Mouse (Mus musculus) heart, adult 2 months (tissue): ENCODE results near the gene Gtf3c1. TPM values are rescaled to one million over a fixed set of nuclear protein-coding genes. Genes with fewer than 3 reads are reported as not detected.

Experiments used
- DNase-seq, 2 experiments: peaks; one replicate each; pipeline ENCODE4 v3.0.0; 2021
- H3K27ac ChIP-seq: fragments of 200-600 bp; 2 replicates; pipeline ENCODE4 v1.8.1; 2022
- H3K27me3 ChIP-seq: fragments of 200-500 bp; 2 replicates; pipeline ENCODE4 v1.6.1; 2012; ENCODE audit warnings: mild to moderate bottlenecking, low read length, inconsistent platforms, mixed read lengths; ENCODE audit not compliant: control insufficient read depth, insufficient read depth
- H3K36me3 ChIP-seq: fragments of 200-500 bp; 2 replicates; pipeline ENCODE4 v1.6.1; 2012; ENCODE audit warnings: low read length, inconsistent platforms; ENCODE audit not compliant: control insufficient read depth, insufficient read depth
- H3K4me1 ChIP-seq: fragments of 200-500 bp; 2 replicates; pipeline ENCODE4 v1.6.1; 2011; ENCODE audit warnings: low read length; ENCODE audit not compliant: control insufficient read depth, insufficient read depth
- H3K4me3 ChIP-seq: fragments of 200-600 bp; 2 replicates; pipeline ENCODE4 v1.8.1; 2022
- H3K79me2 ChIP-seq: fragments of 200-500 bp; replicated peaks from 2 replicates; pipeline ENCODE4 v1.6.1; 2012; ENCODE audit warnings: mild to moderate bottlenecking, inconsistent platforms, low read length, moderate library complexity, mixed read lengths; ENCODE audit not compliant: control insufficient read depth, insufficient read depth
- H3K9ac ChIP-seq: fragments of 200-500 bp; 2 replicates; pipeline ENCODE4 v1.6.1; 2012; ENCODE audit warnings: low read depth, mild to moderate bottlenecking, control low read depth, inconsistent platforms, low read length, mixed read lengths
- CTCF ChIP-seq: fragments of 200-600 bp; IDR thresholded peaks from 2 replicates; pipeline ENCODE4 v1.8.1; 2022; ENCODE audit warnings: antibody characterized with exemption, mild to moderate bottlenecking, moderate library complexity
- EP300 ChIP-seq: fragments of 200-500 bp; IDR thresholded peaks from 2 replicates; pipeline ENCODE4 v1.6.1; 2011; ENCODE audit warnings: low read depth, low read length, control low read depth; ENCODE audit not compliant: insufficient read depth
- POLR2A ChIP-seq: fragments of 200-500 bp; IDR thresholded peaks from 2 replicates; pipeline ENCODE4 v1.6.1; 2011; ENCODE audit warnings: mild to moderate bottlenecking, low read depth, low read length, control low read depth; ENCODE audit not compliant: insufficient read depth
- WGBS: fragments of 180-500 bp; shearing (Covaris S2); methylation state at CpG from one replicate; pipeline ENCODE4 v1.1.7; 2018; 5-methylcytosine and 5-hydroxymethylcytosine counted together
- intact Hi-C: fragments of 180-260 bp; cut with DNase I; formaldehyde crosslinking; loops from one replicate; pipeline ENCODE4 v1.15.1; 2025
- polyA plus RNA-seq: library from polyadenylated mRNA; depleted of rRNA; stranded (reverse); fragments of >200 nt; gene quantifications from 2 replicates; pipeline ENCODE4 v1.2.3, GENCODE M21; 2012
- total RNA-seq, 2 experiments: library from RNA; stranded (reverse); gene quantifications; 2 replicates each; pipeline ENCODE4 v1.2.3; 2021

Gene Gtf3c1
- total and polyA plus RNA-seq, 3 experiments = 30.2 to 47.9 (median 46.3) TPM

DNA sequence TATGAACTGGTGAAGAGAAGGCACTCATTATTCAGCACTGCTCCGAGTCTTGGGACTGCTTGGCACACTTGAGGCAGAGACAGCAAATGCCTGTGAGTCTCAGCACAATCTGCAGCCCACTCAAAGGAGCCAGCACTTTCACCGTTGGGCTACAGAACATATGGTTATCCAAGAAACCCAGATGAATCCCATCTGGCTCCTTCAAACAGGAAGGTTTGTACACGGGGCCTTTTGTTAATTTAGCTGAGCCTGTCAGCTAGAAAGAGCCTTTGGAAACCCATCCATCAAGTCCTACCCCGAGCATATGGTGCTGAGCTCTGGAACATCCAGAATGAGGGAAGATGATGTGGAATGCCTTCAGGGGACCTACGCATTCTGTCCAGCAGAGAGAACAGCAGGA, 13.5 kb downstream of the Gtf3c1 start:
- H3K36me3 ChIP-seq = peaks cover 8% of the 10 kb centered on the region
- no peak overlapping the region for H3K4me3 ChIP-seq
- H3K4me1 ChIP-seq = no peaks in the 10 kb centered on the region
- no peaks in the 10 kb centered on the region for H3K27me3 ChIP-seq
- no peak for TF ChIP-seq EP300
- no peak for TF ChIP-seq POLR2A
- no peak for TF ChIP-seq CTCF
- H3K27ac ChIP-seq = no peak overlapping the region
- intact Hi-C loops = no loop called here
- H3K79me2 ChIP-seq = no peaks in the 10 kb centered on the region
- DNase-seq = no peak
- WGBS = 84% methylated on average over 5 of the region's 5 CpGs
- H3K9ac ChIP-seq = no peak overlapping the region

DNA sequence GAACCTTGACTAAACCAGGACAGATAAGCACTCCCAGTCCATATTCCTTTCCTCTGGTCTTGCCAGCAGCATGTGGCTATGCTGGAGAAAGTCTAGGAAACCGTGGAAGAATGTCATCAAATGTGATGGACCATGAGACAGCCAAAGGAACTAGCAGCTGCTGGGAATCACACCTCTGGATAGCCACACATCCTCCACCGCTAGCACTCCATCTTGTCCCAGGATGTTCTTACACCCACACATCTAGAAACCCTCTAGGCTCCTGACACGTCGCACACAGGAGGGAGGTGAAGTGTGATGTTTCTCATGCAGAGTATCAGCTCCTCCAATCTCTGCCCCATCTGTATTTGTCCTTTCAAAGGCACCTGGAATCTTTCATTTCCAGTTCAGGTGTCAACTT, 17.1 kb downstream of the Gtf3c1 start:
- intact Hi-C loops = no loop called here
- Histone ChIP-seq H3K27ac (no peak overlapping the region), H3K36me3 (no peaks in the 10 kb centered on the region; the same call in 1 of the 2 replicates), H3K4me1 (no peaks in the 10 kb centered on the region), H3K4me3 (no peak overlapping the region), H3K9ac (no peak overlapping the region), H3K27me3 (no peaks in the 10 kb centered on the region), H3K79me2 (no peaks in the 10 kb centered on the region)
- DNase-seq = no peak
- 81% methylated on average over 4 of the region's 4 CpGs for WGBS
- no peak for TF ChIP-seq CTCF

DNA sequence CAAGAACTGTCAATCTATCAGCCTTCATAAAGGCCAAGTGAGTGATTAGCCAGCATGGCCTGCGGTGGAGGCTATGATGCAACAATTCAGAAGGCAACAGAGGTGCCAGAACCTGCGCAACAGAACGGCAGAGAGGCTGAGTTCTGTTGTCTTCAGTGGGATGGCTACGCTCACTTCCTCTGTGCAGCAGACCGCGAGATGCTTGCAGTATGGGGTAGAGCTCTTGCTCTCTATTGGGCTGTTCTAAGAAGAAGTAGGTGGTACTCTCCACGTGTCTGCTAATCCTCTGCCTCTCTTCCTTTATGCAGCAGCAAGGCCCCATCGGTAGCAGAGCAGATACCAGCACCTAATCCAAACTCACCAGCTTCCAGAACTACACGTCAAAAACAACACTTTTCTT, 27.6 kb downstream of the Gtf3c1 start:
- no peak for DNase-seq
- H3K36me3 ChIP-seq = peaks cover 2% of the 10 kb centered on the region
- H3K4me3 ChIP-seq = no peak overlapping the region
- TF ChIP-seq CTCF (no peak), POLR2A (no peak), EP300 (no peak)
- 0 out of 2 replicates have a peak, but pooled peaks cover 2% of the 10 kb centered on the region for H3K4me1 ChIP-seq
- 82% methylated on average over 9 of the region's 9 CpGs for WGBS
- H3K9ac ChIP-seq = no peak overlapping the region
- no peaks in the 10 kb centered on the region for H3K27me3 ChIP-seq
- H3K79me2 ChIP-seq = no peaks in the 10 kb centered on the region
- H3K27ac ChIP-seq = no peak overlapping the region
- intact Hi-C loops = loop anchor here (5.0 kb wide), 1 partner anchor 407 kb away; no protein-coding TSS in a partner anchor

DNA sequence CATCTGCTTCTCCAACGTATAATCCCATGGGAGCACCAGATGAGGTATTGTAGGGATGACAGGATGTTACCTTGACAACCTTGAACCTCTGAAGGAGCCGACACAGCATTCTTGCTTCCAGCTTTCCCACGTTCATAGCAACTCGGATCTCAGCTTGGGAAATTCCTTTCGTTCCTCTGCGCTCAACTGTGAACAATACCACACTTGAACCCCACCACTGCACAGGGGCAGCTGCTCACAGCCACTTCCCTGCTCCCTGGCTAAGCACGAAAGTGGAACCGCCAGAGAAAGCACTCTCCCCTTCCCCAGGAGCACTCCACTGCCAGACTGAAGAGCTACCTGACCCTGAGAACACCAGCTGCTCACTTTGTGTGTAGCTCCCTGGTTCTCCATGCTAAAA, 28.8 kb downstream of the Gtf3c1 start:
- H3K27me3 ChIP-seq = no peaks in the 10 kb centered on the region
- H3K4me1 ChIP-seq = no peaks in the 10 kb centered on the region
- H3K9ac ChIP-seq = no peak overlapping the region
- no peak overlapping the region for H3K4me3 ChIP-seq
- WGBS = 90% methylated on average over 8 of the region's 8 CpGs
- H3K79me2 ChIP-seq = no peaks in the 10 kb centered on the region
- no peak overlapping the region for H3K27ac ChIP-seq
- no peak for TF ChIP-seq EP300
- TF ChIP-seq CTCF = no peak
- no peak for TF ChIP-seq POLR2A
- no peaks in the 10 kb centered on the region for H3K36me3 ChIP-seq
- intact Hi-C loops = loop anchor here (5.0 kb wide), 1 partner anchor 409 kb away; no protein-coding TSS in a partner anchor
- no peak for DNase-seq

DNA sequence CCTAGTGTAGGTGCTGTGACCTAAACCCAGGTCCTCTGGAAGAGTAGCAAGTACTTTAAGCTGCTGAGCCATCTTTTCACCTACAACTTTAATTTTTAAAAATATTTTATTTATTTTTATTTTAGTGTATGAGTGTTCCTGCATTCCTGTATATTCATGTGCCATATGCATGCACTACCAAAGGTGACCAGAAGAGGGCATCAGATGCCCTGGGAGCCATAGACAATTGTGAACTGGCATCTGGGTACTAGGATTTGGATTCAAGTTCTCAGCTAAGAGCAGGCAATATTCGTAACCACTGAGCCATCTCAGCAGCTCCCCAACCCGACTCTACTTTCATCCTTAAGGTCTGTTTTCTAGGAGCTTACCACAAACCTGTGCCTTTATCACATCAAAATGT, 32.7 kb downstream of the Gtf3c1 start:
- Histone ChIP-seq H3K27ac (no peak overlapping the region), H3K9ac (no peak overlapping the region), H3K36me3 (no peaks in the 10 kb centered on the region), H3K4me1 (no peaks in the 10 kb centered on the region), H3K4me3 (no peak overlapping the region), H3K79me2 (no peaks in the 10 kb centered on the region), H3K27me3 (no peaks in the 10 kb centered on the region)
- peak; percentile 27 to 53 for DNase-seq
- 77% methylated on average over 2 of the region's 2 CpGs for WGBS
- intact Hi-C loops = loop anchor here (5.0 kb wide), 1 partner anchor 412 kb away; no protein-coding TSS in a partner anchor
- TF ChIP-seq CTCF = peak; percentile 96; the same call in 1 of the 2 replicates
- TF ChIP-seq EP300 = no peak
- no peak for TF ChIP-seq POLR2A

DNA sequence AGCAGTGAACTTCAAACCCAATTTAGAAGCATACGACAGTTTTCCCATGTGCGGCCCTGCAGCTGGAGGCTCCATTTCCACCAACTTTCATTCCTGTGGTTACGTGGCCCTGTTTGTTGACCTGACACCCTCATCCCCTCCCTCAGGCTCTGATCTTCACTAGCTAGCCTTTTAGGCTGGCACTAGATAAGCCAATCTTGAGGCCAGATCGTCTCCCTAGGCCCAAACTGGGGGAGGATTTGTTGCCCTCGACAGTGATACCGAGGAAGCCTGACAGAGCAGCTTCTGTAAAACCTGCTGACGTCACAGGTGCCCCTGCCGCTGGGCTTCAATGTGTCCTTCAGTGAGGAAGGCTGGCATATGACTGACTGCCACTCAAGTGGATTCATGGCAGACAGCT, 36.2 kb downstream of the Gtf3c1 start:
- 90% methylated on average over 8 of the region's 8 CpGs for WGBS
- H3K79me2 ChIP-seq = no peaks in the 10 kb centered on the region

DNA sequence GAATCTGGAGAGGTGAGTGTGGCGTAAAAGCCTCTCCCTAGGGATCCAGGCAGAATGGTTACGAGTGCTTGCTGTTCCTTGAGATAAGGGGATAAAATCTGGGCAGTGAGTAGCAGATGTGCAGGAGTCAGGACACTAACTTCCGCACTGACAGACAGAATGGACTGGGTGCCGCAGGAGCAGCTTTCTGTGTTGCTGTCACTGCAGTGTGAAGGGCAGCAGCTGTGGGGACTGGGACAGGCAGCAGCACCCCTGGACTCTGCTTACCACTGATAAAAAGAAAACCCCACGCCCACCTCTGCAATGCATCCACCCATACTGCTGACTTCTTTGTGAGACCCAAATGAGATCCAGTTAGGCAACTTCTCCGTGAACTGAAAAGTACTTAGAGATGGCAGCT, 36.7 kb downstream of the Gtf3c1 start:
- Histone ChIP-seq H3K27me3 (no peaks in the 10 kb centered on the region), H3K36me3 (no peaks in the 10 kb centered on the region), H3K4me1 (no peaks in the 10 kb centered on the region), H3K27ac (no peak overlapping the region), H3K79me2 (no peaks in the 10 kb centered on the region), H3K4me3 (no peak overlapping the region), H3K9ac (no peak overlapping the region)
- intact Hi-C loops = no loop called here
- DNase-seq = no peak
- TF ChIP-seq POLR2A (no peak), CTCF (no peak), EP300 (no peak)
- WGBS = 76% methylated on average over 6 of the region's 6 CpGs

More for the DNA sequence above, 36.2 kb downstream of the Gtf3c1 start:
- H3K4me3 ChIP-seq = no peak overlapping the region
- no peaks in the 10 kb centered on the region for H3K27me3 ChIP-seq
- intact Hi-C loops = no loop called here
- no peaks in the 10 kb centered on the region for H3K36me3 ChIP-seq
- no peak overlapping the region for H3K9ac ChIP-seq
- DNase-seq = no peak
- no peak for TF ChIP-seq POLR2A
- no peak overlapping the region for H3K27ac ChIP-seq
- no peaks in the 10 kb centered on the region for H3K4me1 ChIP-seq
